Mouse (Mus musculus): ENCODE measurements around the gene Nme8.

The Nme8 gene

GRCm38 (mm10) chr13:19640203-19640851 is 57.3 kb downstream of the Nme8 start:
- peak; percentile 28 to 44 for DNase-seq

GRCm38 (mm10) chr13:19636131-19636530 is 61.5 kb downstream of the Nme8 start:
- DNase-seq, result peak; percentile 52 to 55

GRCm38 (mm10) chr13:19630768-19631709 is 66.6 kb downstream of the Nme8 start:
- no peak for DNase-seq

- no peak for DNase-seq
Observed at GRCm38 (mm10) chr13:19626473-19626872, 71.1 kb downstream of the Nme8 start.

- no peak for DNase-seq
Observed at GRCm38 (mm10) chr13:19624632-19625320, 72.8 kb downstream of the Nme8 start.

- DNase-seq, result peak; percentile 32 to 47
Observed at GRCm38 (mm10) chr13:19623228-19623905, 74.2 kb downstream of the Nme8 start.

GRCm38 (mm10) chr13:19622573-19623227 is 74.9 kb downstream of the Nme8 start, which contains the start of gene Sfrp4:
Gene Sfrp4 (plus strand): TSS chr13:19623104.
- DNase-seq, result peak; percentile 52 to 61

GRCm38 (mm10) chr13:19619216-19619927 is 78.2 kb downstream of the Nme8 start, which contains the start of gene Epdr1:
Gene Epdr1 (minus strand): TSS chr13:19619927.
- DNase-seq, result peak; percentile 85 to 88

GRCm38 (mm10) chr13:19618841-19619215 is 78.8 kb downstream of the Nme8 start:
- DNase-seq, result no peak

- peak; percentile 45 to 51 for DNase-seq
Observed at GRCm38 (mm10) chr13:19618081-19618480, 79.5 kb downstream of the Nme8 start.

- DNase-seq, result no peak
Observed at GRCm38 (mm10) chr13:19614311-19614710, 83.3 kb downstream of the Nme8 start.

- no peak for DNase-seq
Observed at GRCm38 (mm10) chr13:19613426-19613825, 84.2 kb downstream of the Nme8 start.

- DNase-seq, result no peak
Observed at GRCm38 (mm10) chr13:19612963-19613362, 84.6 kb downstream of the Nme8 start.

- peak; percentile 42 to 45 for DNase-seq
Observed at GRCm38 (mm10) chr13:19612348-19612747, 85.2 kb downstream of the Nme8 start.

- no peak for DNase-seq
Observed at GRCm38 (mm10) chr13:19608120-19608519, 89.5 kb downstream of the Nme8 start.

- no peak for DNase-seq
Observed at GRCm38 (mm10) chr13:19604916-19605315, 92.7 kb downstream of the Nme8 start.

GRCm38 (mm10) chr13:19603719-19604118 is 93.9 kb downstream of the Nme8 start:
- no peak for DNase-seq

- DNase-seq, result no peak
Observed at GRCm38 (mm10) chr13:19602531-19602930, 95.1 kb downstream of the Nme8 start.

- no peak for DNase-seq
Observed at GRCm38 (mm10) chr13:19599242-19599641, 98.4 kb downstream of the Nme8 start.

GRCm38 (mm10) chr13:19595141-19595540 is 102.5 kb downstream of the Nme8 start:
- DNase-seq, result peak in 1 of 2 experiments; percentile 52
